Mouse (Mus musculus): Measurements from ENCODE around the gene Tmem52b. TPM values are rescaled to one million over a fixed set of nuclear protein-coding genes. Genes with fewer than 3 reads are reported as not detected.
A peak's percentile ranks its signal among the peaks of the same experiment; 100 is the strongest.

Tmem52b gene
- total and polyA plus RNA-seq, 2 experiments from 2014 or later, result not detected

GRCm38 (mm10) chr6:129513409-129513808 is 1.1 kb downstream of the Tmem52b start:
- Histone ChIP-seq H3K9me3 (ENCODE audit: low read length) (no peaks in the 10 kb centered on the region), H3K36me3 (ENCODE audit: insufficient read depth, low read length) (no peaks in the 10 kb centered on the region), H3K4me1 (ENCODE audit: insufficient read depth, low read length) (no peaks in the 10 kb centered on the region), H3K9ac (replicated peaks; ENCODE audit: low read length, poor library complexity, severe bottlenecking) (no peak overlapping the region), H3K4me2 (ENCODE audit: low read depth, low read length, poor library complexity, severe bottlenecking) (no peak overlapping the region), H3K27ac (ENCODE audit: low read depth, low read length) (no peak overlapping the region), H3K27me3 (ENCODE audit: insufficient read depth, low read length) (no peaks in the 10 kb centered on the region), H3K4me3 (ENCODE audit: low read depth, low read length) (no peak overlapping the region)
- no peak for TF ChIP-seq CTCF (IDR thresholded peaks at IDR 0.05)
- DNase-seq (ENCODE audit: low spot score) (peak; percentile 40), ATAC-seq (ENCODE audit: low FRiP score) (no peak)
- 78% methylated on average over 1 of the region's 1 CpGs for WGBS

- no peak overlapping the region for H3K9ac ChIP-seq (replicated peaks; ENCODE audit: low read length, poor library complexity, severe bottlenecking)
- ATAC-seq (ENCODE audit: low FRiP score), result no peak
- no peaks in the 10 kb centered on the region for H3K9me3 ChIP-seq (ENCODE audit: low read length)
- no peak for DNase-seq (ENCODE audit: low spot score)
- no peak overlapping the region for H3K4me2 ChIP-seq (ENCODE audit: low read depth, low read length, poor library complexity, severe bottlenecking)
- H3K4me3 ChIP-seq (ENCODE audit: low read depth, low read length), result no peak overlapping the region
- H3K4me1 ChIP-seq (ENCODE audit: insufficient read depth, low read length), result no peaks in the 10 kb centered on the region
- TF ChIP-seq CTCF (IDR thresholded peaks at IDR 0.05), result no peak
- H3K27ac ChIP-seq (ENCODE audit: low read depth, low read length), result no peak overlapping the region
- 86% methylated on average over 2 of the region's 2 CpGs for WGBS
- no peaks in the 10 kb centered on the region for H3K36me3 ChIP-seq (ENCODE audit: insufficient read depth, low read length)
- no peaks in the 10 kb centered on the region for H3K27me3 ChIP-seq (ENCODE audit: insufficient read depth, low read length)
Measured at GRCm38 (mm10) chr6:129514376-129514775, 2.0 kb downstream of the Tmem52b start.

GRCm38 (mm10) chr6:129515068-129515467 is 2.7 kb downstream of the Tmem52b start:
- no peak overlapping the region for H3K4me2 ChIP-seq (ENCODE audit: low read depth, low read length, poor library complexity, severe bottlenecking)
- no peak for TF ChIP-seq CTCF (IDR thresholded peaks at IDR 0.05)
- H3K27me3 ChIP-seq (ENCODE audit: insufficient read depth, low read length), result no peaks in the 10 kb centered on the region
- no peaks in the 10 kb centered on the region for H3K4me1 ChIP-seq (ENCODE audit: insufficient read depth, low read length)
- H3K36me3 ChIP-seq (ENCODE audit: insufficient read depth, low read length), result no peaks in the 10 kb centered on the region
- DNase-seq (ENCODE audit: low spot score) (no peak), ATAC-seq (ENCODE audit: low FRiP score) (no peak)
- no peak overlapping the region for H3K4me3 ChIP-seq (ENCODE audit: low read depth, low read length)
- no peak overlapping the region for H3K9ac ChIP-seq (replicated peaks; ENCODE audit: low read length, poor library complexity, severe bottlenecking)
- H3K27ac ChIP-seq (ENCODE audit: low read depth, low read length), result no peak overlapping the region
- no peaks in the 10 kb centered on the region for H3K9me3 ChIP-seq (ENCODE audit: low read length)
- WGBS, result 91% methylated on average over 3 of the region's 3 CpGs

- Histone ChIP-seq H3K36me3 (ENCODE audit: insufficient read depth, low read length) (no peaks in the 10 kb centered on the region), H3K9ac (replicated peaks; ENCODE audit: low read length, poor library complexity, severe bottlenecking) (no peak overlapping the region), H3K27me3 (ENCODE audit: insufficient read depth, low read length) (no peaks in the 10 kb centered on the region), H3K9me3 (ENCODE audit: low read length) (no peaks in the 10 kb centered on the region), H3K4me3 (ENCODE audit: low read depth, low read length) (no peak overlapping the region), H3K4me2 (ENCODE audit: low read depth, low read length, poor library complexity, severe bottlenecking) (no peak overlapping the region), H3K27ac (ENCODE audit: low read depth, low read length) (no peak overlapping the region), H3K4me1 (ENCODE audit: insufficient read depth, low read length) (no peaks in the 10 kb centered on the region)
- ATAC-seq (ENCODE audit: low FRiP score) (no peak), DNase-seq (ENCODE audit: low spot score) (no peak)
- 91% methylated on average over 10 of the region's 10 CpGs for whole genome bisulfite sequencing
- TF ChIP-seq CTCF (IDR thresholded peaks at IDR 0.05), result no peak
Measured at GRCm38 (mm10) chr6:129516388-129516787, 4.0 kb downstream of the Tmem52b start.

- H3K36me3 ChIP-seq (ENCODE audit: insufficient read depth, low read length), result no peaks in the 10 kb centered on the region
- no peak overlapping the region for H3K9ac ChIP-seq (replicated peaks; ENCODE audit: low read length, poor library complexity, severe bottlenecking)
- no peaks in the 10 kb centered on the region for H3K27me3 ChIP-seq (ENCODE audit: insufficient read depth, low read length)
- no peak overlapping the region for H3K4me3 ChIP-seq (ENCODE audit: low read depth, low read length)
- H3K27ac ChIP-seq (ENCODE audit: low read depth, low read length), result no peak overlapping the region
- TF ChIP-seq CTCF (IDR thresholded peaks at IDR 0.05), result peak; percentile 86
- no peaks in the 10 kb centered on the region for H3K4me1 ChIP-seq (ENCODE audit: insufficient read depth, low read length)
- ATAC-seq (ENCODE audit: low FRiP score) (peak; percentile 85), DNase-seq (ENCODE audit: low spot score) (peak; percentile 75)
- 50% methylated on average over 2 of the region's 2 CpGs for WGBS
- no peak overlapping the region for H3K4me2 ChIP-seq (ENCODE audit: low read depth, low read length, poor library complexity, severe bottlenecking)
- H3K9me3 ChIP-seq (ENCODE audit: low read length), result no peaks in the 10 kb centered on the region
Measured at GRCm38 (mm10) chr6:129517752-129518408, 5.5 kb downstream of the Tmem52b start.

GRCm38 (mm10) chr6:129526069-129526468 is 13.7 kb downstream of the Tmem52b start:
- no peaks in the 10 kb centered on the region for H3K9me3 ChIP-seq (ENCODE audit: low read length)
- no peak overlapping the region for H3K4me2 ChIP-seq (ENCODE audit: low read depth, low read length, poor library complexity, severe bottlenecking)
- ATAC-seq (ENCODE audit: low FRiP score) (no peak), DNase-seq (ENCODE audit: low spot score) (no peak)
- H3K36me3 ChIP-seq (ENCODE audit: insufficient read depth, low read length), result no peaks in the 10 kb centered on the region
- H3K4me3 ChIP-seq (ENCODE audit: low read depth, low read length), result no peak overlapping the region
- no peak for TF ChIP-seq CTCF (IDR thresholded peaks at IDR 0.05)
- H3K4me1 ChIP-seq (ENCODE audit: insufficient read depth, low read length), result no peaks in the 10 kb centered on the region
- no peak overlapping the region for H3K27ac ChIP-seq (ENCODE audit: low read depth, low read length)
- no peak overlapping the region for H3K9ac ChIP-seq (replicated peaks; ENCODE audit: low read length, poor library complexity, severe bottlenecking)
- H3K27me3 ChIP-seq (ENCODE audit: insufficient read depth, low read length), result no peaks in the 10 kb centered on the region

All from midbrain, postnatal 0 days (tissue).